Mouse (Mus musculus) megakaryocyte, embryonic 14.5 days (primary cell): ENCODE data around the gene Rilp.

ENCODE experiments used
- FLI1 ChIP-seq: IDR thresholded peaks from 2 replicates; pipeline ENCODE4 v1.6.1; 2012; ENCODE audit warnings: low read length, inconsistent platforms, mixed read lengths
- GATA1 ChIP-seq: IDR thresholded peaks from 3 replicates; pipeline ENCODE4 v1.6.1; 2012; ENCODE audit warnings: mixed read lengths, low read length, inconsistent platforms, borderline replicate concordance

GRCm38 (mm10) chr11:75530845-75531373 is 21.0 kb downstream of the Rilp start:
- TF ChIP-seq GATA1 (no peak), FLI1 (no peak)
